Mouse (Mus musculus) CH12.LX (cell line): Measurements from ENCODE around the gene Rpl36. TPM values are rescaled to one million over a fixed set of nuclear protein-coding genes. Genes with fewer than 3 reads are reported as not detected.

Experiments
- DNase-seq: peaks from one replicate; pipeline ENCODE4 v3.0.0-alpha.2; 2013; ENCODE audit errors: extremely low read depth
- H3K27ac ChIP-seq: 2 replicates; pipeline ENCODE4 v1.5.1; 2012; ENCODE audit warnings: low read depth, mild to moderate bottlenecking, control low read depth, moderate library complexity; ENCODE audit not compliant: insufficient read depth
- H3K27me3 ChIP-seq: replicated peaks from 2 replicates; pipeline ENCODE3; 2012; ENCODE audit warnings: inconsistent platforms
- H3K36me3 ChIP-seq, 2 experiments: replicated peaks in 1 of 2; 2 replicates each; pipeline versions ENCODE3 to v1.6.1; 2012; ENCODE audit warnings: inconsistent platforms in 1 of 2, low read length in 1 of 2, mild to moderate bottlenecking in 1 of 2, mixed read lengths in 1 of 2, moderate library complexity in 1 of 2; ENCODE audit not compliant: control insufficient read depth in 1 of 2, insufficient read depth in 1 of 2
- H3K4me1 ChIP-seq, 2 experiments: 2 replicates each; pipeline ENCODE4 v1.6.1; 2012; ENCODE audit warnings: inconsistent platforms in 1 of 2, moderate library complexity in 1 of 2; ENCODE audit not compliant: insufficient read depth in 2 of 2, control insufficient read depth in 1 of 2
- H3K4me2 ChIP-seq: 2 replicates; pipeline ENCODE4 v1.6.1; 2012; ENCODE audit warnings: low read depth, mild to moderate bottlenecking, control low read depth; ENCODE audit not compliant: poor library complexity, insufficient read depth, severe bottlenecking
- H3K4me3 ChIP-seq, 3 experiments: fragments of 150-350 bp in 1 of 3; sonication (generic) in 1 of 3; replicated peaks in 1 of 3; 2 replicates each; pipeline versions ENCODE3 to v1.5.1; 2011 to 2012; ENCODE audit warnings: low read depth in 2 of 3, low read length in 2 of 3, mild to moderate bottlenecking in 2 of 3, moderate library complexity in 2 of 3, control low read depth in 1 of 3, improper control_type of control experiment in 1 of 3, inconsistent platforms in 1 of 3, mixed read lengths in 1 of 3; ENCODE audit not compliant: poor library complexity in 1 of 3
- H3K79me2 ChIP-seq: replicated peaks from 2 replicates; pipeline ENCODE4 v1.6.1; 2012; ENCODE audit warnings: mild to moderate bottlenecking, moderate library complexity; ENCODE audit not compliant: control insufficient read depth, poor library complexity, insufficient read depth, severe bottlenecking; ENCODE audit errors: extremely low read depth
- H3K9ac ChIP-seq: 2 replicates; pipeline ENCODE4 v1.6.1; 2012; ENCODE audit warnings: low read depth, mild to moderate bottlenecking, control low read depth, moderate library complexity; ENCODE audit not compliant: insufficient read depth
- H3K9me3 ChIP-seq: replicated peaks from 2 replicates; pipeline ENCODE3; 2012; ENCODE audit warnings: low read length, inconsistent platforms, mixed read lengths
- BHLHE40 ChIP-seq: IDR thresholded peaks from 2 replicates; pipeline ENCODE4 v1.6.1; 2011; ENCODE audit warnings: mild to moderate bottlenecking, low read depth, low read length, improper control_type of control experiment
- CHD1 ChIP-seq: IDR thresholded peaks from 2 replicates; pipeline ENCODE4 v1.6.1; 2012; ENCODE audit warnings: low read depth, low read length, improper control_type of control experiment, inconsistent platforms
- CTCF ChIP-seq, 2 experiments: IDR thresholded peaks in 1 of 2; conservative IDR thresholded peaks in 1 of 2; 2 replicates each; pipeline ENCODE4 v1.5.1; 2011 to 2012; ENCODE audit warnings: low read depth in 2 of 2, low read length in 2 of 2, improper control_type of control experiment in 1 of 2, inconsistent platforms in 1 of 2, mild to moderate bottlenecking in 1 of 2, moderate library complexity in 1 of 2
- EP300 ChIP-seq: IDR thresholded peaks from 2 replicates; pipeline ENCODE4 v1.6.1; 2011; ENCODE audit warnings: low read length, improper control_type of control experiment
- ETS1 ChIP-seq: conservative IDR thresholded peaks from 2 replicates; pipeline ENCODE4 v1.6.1; 2012; ENCODE audit warnings: low read depth, mild to moderate bottlenecking, inconsistent platforms, low read length, improper control_type of control experiment, moderate library complexity
- GABPA ChIP-seq: IDR thresholded peaks from 2 replicates; pipeline ENCODE4 v1.6.1; 2012; ENCODE audit warnings: low read depth, low read length, improper control_type of control experiment, inconsistent platforms; ENCODE audit not compliant: insufficient replicate concordance
- MAX ChIP-seq: IDR thresholded peaks from 2 replicates; pipeline ENCODE4 v1.6.1; 2011; ENCODE audit warnings: low read length, improper control_type of control experiment
- MAZ ChIP-seq: IDR thresholded peaks from 2 replicates; pipeline ENCODE4 v1.6.1; 2012; ENCODE audit warnings: low read depth, mild to moderate bottlenecking, inconsistent platforms, low read length, improper control_type of control experiment, moderate library complexity
- MYC ChIP-seq: IDR thresholded peaks from 2 replicates; pipeline ENCODE4 v1.6.1; 2011; ENCODE audit warnings: low read depth, mild to moderate bottlenecking, improper control_type of control experiment, low read length
- NELFE ChIP-seq: IDR thresholded peaks from 2 replicates; pipeline ENCODE4 v1.6.1; 2011; ENCODE audit warnings: low read depth, low read length, improper control_type of control experiment
- PAX5 ChIP-seq: IDR thresholded peaks from 2 replicates; pipeline ENCODE4 v1.6.1; 2012; ENCODE audit warnings: low read length, inconsistent platforms, mixed read lengths
- POLR2A ChIP-seq: IDR thresholded peaks from 2 replicates; pipeline ENCODE4 v1.6.1; 2011; ENCODE audit warnings: low read depth, mild to moderate bottlenecking, improper control_type of control experiment, low read length
- RAD21 ChIP-seq: IDR thresholded peaks from 2 replicates; pipeline ENCODE4 v1.6.1; 2011; ENCODE audit warnings: low read depth, mild to moderate bottlenecking, low read length, improper control_type of control experiment, moderate library complexity
- RCOR1 ChIP-seq: conservative IDR thresholded peaks from 2 replicates; pipeline ENCODE4 v1.6.1; 2012; ENCODE audit warnings: low read depth, mild to moderate bottlenecking, inconsistent platforms, low read length, improper control_type of control experiment
- TBP ChIP-seq: conservative IDR thresholded peaks from 2 replicates; pipeline ENCODE4 v1.6.1; 2011; ENCODE audit warnings: low read depth, low read length, improper control_type of control experiment
- USF1 ChIP-seq: IDR thresholded peaks from 2 replicates; pipeline ENCODE4 v1.6.1; 2014; ENCODE audit warnings: low read depth, mild to moderate bottlenecking, inconsistent platforms, low read length, improper control_type of control experiment
- ZNF384 ChIP-seq: IDR thresholded peaks from 2 replicates; pipeline ENCODE4 v1.6.1; 2012; ENCODE audit warnings: low read depth, low read length, improper control_type of control experiment, inconsistent platforms
- dilution Hi-C: fragments of 300-500 bp; cut with MboI; formaldehyde crosslinking; loops from 2 replicates; pipeline ENCODE4 v1.14.3; 2020; ENCODE audit warnings: low sequenced_read_pairs; ENCODE audit not compliant: extremely low pct_unique_long_range_greater_than_20kb, extremely low pct_ligation_motif_present
- in situ Hi-C: fragments of 300-500 bp; cut with MboI; formaldehyde crosslinking; loops from 3 replicates; pipeline ENCODE4 v1.14.3; 2019; ENCODE audit warnings: low sequenced_read_pairs, low pct_ligation_motif_present, low pct_unique_long_range_greater_than_20kb, mixed read lengths
- polyA plus RNA-seq: library from polyadenylated mRNA; unstranded; fragments of >175 nt; gene quantifications from 2 replicates; pipeline ENCODE4 v1.2.1, GENCODE M21; 2012; ENCODE audit warnings: low read depth; ENCODE audit not compliant: insufficient read length
- total RNA-seq, 2 experiments: library from RNA; depleted of rRNA; stranded (reverse); fragments of 300-350 nt in 1 of 2; fragments of >200 nt in 1 of 2; gene quantifications; 2 replicates each; pipeline ENCODE4 v1.2.3; 2012 to 2014

The Rpl36 gene
- total and polyA plus RNA-seq, 3 experiments: 1,364 to 4,995 (median 1,734) TPM

DNA sequence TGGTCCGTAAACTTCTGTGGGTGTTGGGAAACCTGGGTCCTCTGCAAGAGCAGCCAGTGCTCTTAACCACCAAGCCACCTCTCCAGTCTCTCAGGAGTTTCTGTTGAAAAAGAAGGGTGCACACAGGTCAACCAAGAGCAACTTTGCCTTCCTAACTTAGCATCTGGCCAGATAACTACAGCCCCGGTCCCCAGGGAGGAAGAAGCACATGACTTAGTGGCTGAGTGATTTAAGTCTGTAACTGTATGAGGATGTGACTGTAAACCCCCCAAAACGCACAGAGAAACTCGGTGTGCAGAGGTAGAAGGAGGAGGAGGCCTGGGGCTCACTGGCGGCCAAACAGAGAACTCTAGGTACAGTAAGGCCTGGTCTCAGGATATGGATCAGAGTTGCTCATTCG lies 20.8 kb downstream of the Rpl36 start:
- no peak overlapping the region for H3K9ac ChIP-seq

DNA sequence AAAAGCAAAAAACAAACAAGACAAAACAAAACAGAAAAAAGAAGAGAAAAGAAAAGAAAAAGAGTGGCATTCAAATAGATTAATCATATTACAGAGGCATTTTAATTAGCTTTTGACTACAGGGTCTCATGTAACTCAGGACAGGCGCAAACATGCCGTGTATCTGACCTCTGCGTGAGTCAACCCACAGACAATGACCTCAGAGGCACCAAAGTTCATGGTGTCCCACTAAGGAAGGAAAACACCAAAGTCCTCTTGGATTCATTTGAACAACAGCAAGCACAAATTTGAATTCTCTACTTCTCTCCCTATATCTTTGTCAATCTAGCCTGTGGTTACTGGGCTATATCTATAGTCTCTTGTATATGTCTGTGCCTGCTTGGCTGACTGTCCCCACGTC lies 30.0 kb downstream of the Rpl36 start:
- no peak overlapping the region for H3K9ac ChIP-seq
- no peaks in the 10 kb centered on the region for H3K27me3 ChIP-seq
- H3K9me3 ChIP-seq: no peaks in the 10 kb centered on the region
- no peaks in the 10 kb centered on the region for H3K79me2 ChIP-seq
- in situ Hi-C loops (no loop called here), dilution Hi-C loops (no loop called here)
- H3K4me1 ChIP-seq: peaks cover 0 to 3% of the 10 kb centered on the region in 2 experiments; a peak in 1 of 4 replicates
- no peak overlapping the region for H3K4me3 ChIP-seq
- H3K36me3 ChIP-seq: no peaks in the 10 kb centered on the region
- H3K27ac ChIP-seq: no peak overlapping the region
- H3K4me2 ChIP-seq: no peak overlapping the region
- DNase-seq: no peak
- TF ChIP-seq MAX (no peak), EP300 (no peak), GABPA (no peak), POLR2A (no peak), RCOR1 (no peak), TBP (no peak), ETS1 (no peak), MAZ (no peak), PAX5 (no peak), USF1 (no peak), ZNF384 (no peak), MYC (no peak), NELFE (no peak), CHD1 (no peak), RAD21 (no peak), CTCF (conservative IDR thresholded peaks at IDR 0.05 in 1 of 2, IDR thresholded peaks at IDR 0.05 in 1 of 2; ENCODE audit: low read depth in 2 of 2, low read length in 2 of 2) (no peak)
- TF ChIP-seq, all 38 proteins: peak for 0

More for the DNA sequence above, 20.8 kb downstream of the Rpl36 start:
- Histone ChIP-seq H3K27ac (no peak overlapping the region), H3K4me2 (no peak overlapping the region), H3K27me3 (no peaks in the 10 kb centered on the region), H3K4me1 (peaks cover 11 to 40% of the 10 kb centered on the region in 2 experiments), H3K79me2 (peaks cover 7% of the 10 kb centered on the region; the same call in 1 of the 2 replicates), H3K4me3 (no peak overlapping the region), H3K36me3 (no peaks in the 10 kb centered on the region), H3K9me3 (no peaks in the 10 kb centered on the region)
- dilution Hi-C loops: no loop called here
- in situ Hi-C loops: no loop called here
- DNase-seq: peak; percentile 73
- TF ChIP-seq MYC: no peak
- peak; percentile 62 for TF ChIP-seq BHLHE40
